Mouse (Mus musculus) neural tube, embryonic 12.5 days (tissue): ENCODE data around the gene Mtus2. TPM values are rescaled to one million over a fixed set of nuclear protein-coding genes. Genes with fewer than 3 reads are reported as not detected.
"Not testable (repeated sequence)": the region's sequence is repeated elsewhere in the genome, so short reads cannot be mapped to it uniquely, and the experiment has no call there.

ENCODE experiments used
- ATAC-seq: fragments of 200-750 bp; cut with Nextera tagmentation; 2 replicates; pipeline ENCODE4 v1.8.0; 2017; ENCODE audit warnings: low read depth, mild to moderate bottlenecking, moderate TSS enrichment, moderate library complexity; ENCODE audit not compliant: low FRiP score
- H3K27ac ChIP-seq: fragments of 300-500 bp; sonication (generic); 2 replicates; pipeline ENCODE4 v1.5.1; 2016
- H3K27me3 ChIP-seq: fragments of 300-500 bp; sonication (generic); replicated peaks from 2 replicates; pipeline ENCODE4 v1.6.1; 2016; ENCODE audit warnings: mild to moderate bottlenecking
- H3K36me3 ChIP-seq: fragments of 300-500 bp; sonication (generic); 2 replicates; pipeline ENCODE4 v1.6.1; 2016; ENCODE audit warnings: mild to moderate bottlenecking
- H3K4me1 ChIP-seq: fragments of 300-500 bp; sonication (generic); 2 replicates; pipeline ENCODE4 v1.6.1; 2016
- H3K4me2 ChIP-seq: fragments of 300-500 bp; sonication (generic); replicated peaks from 2 replicates; pipeline ENCODE4 v1.6.1; 2016; ENCODE audit warnings: mild to moderate bottlenecking
- H3K4me3 ChIP-seq: fragments of 300-500 bp; sonication (generic); 2 replicates; pipeline ENCODE4 v1.5.1; 2016
- H3K9ac ChIP-seq: fragments of 300-500 bp; sonication (generic); 2 replicates; pipeline ENCODE4 v1.6.1; 2016; ENCODE audit warnings: mild to moderate bottlenecking
- H3K9me3 ChIP-seq: fragments of 300-500 bp; sonication (generic); 2 replicates; pipeline ENCODE4 v1.6.1; 2016; ENCODE audit warnings: mild to moderate bottlenecking
- WGBS: fragments of 180-500 bp; shearing (Covaris S2); methylation state at CpG from one replicate; pipeline ENCODE4 v1.1.7; 2016; 5-methylcytosine and 5-hydroxymethylcytosine counted together
- polyA plus RNA-seq: library from polyadenylated mRNA; unstranded; fragments of >200 nt; fragmentation: Nextera tagmentation; extraction: Ambion mirVana; gene quantifications from 2 replicates; pipeline ENCODE4 v1.2.1, GENCODE M21; 2016

The Mtus2 gene
- polyA plus RNA-seq, 1 experiment from 2014 or later = 54.9 TPM

DNA sequence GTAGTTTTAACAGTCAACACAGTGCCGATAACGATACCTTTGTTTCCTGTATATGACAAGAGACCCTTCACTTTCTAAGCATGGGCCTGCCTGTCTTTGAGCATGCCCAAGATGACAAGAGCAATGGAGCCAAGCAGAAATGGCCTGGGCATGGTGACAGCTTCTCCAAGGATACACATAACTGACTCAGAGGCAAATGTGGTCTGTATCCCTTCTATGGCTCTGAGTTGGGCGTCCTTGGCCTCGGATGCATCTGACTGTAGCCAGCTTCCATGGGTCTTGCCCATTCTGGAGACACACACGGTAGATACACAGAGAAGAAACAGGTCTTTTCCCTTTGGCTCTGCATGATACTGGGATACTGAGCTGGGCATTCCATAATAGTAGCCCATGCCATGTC lies 357.8 kb downstream of the Mtus2 start:
- no peak for ATAC-seq
- H3K4me2 ChIP-seq = no peak overlapping the region

DNA sequence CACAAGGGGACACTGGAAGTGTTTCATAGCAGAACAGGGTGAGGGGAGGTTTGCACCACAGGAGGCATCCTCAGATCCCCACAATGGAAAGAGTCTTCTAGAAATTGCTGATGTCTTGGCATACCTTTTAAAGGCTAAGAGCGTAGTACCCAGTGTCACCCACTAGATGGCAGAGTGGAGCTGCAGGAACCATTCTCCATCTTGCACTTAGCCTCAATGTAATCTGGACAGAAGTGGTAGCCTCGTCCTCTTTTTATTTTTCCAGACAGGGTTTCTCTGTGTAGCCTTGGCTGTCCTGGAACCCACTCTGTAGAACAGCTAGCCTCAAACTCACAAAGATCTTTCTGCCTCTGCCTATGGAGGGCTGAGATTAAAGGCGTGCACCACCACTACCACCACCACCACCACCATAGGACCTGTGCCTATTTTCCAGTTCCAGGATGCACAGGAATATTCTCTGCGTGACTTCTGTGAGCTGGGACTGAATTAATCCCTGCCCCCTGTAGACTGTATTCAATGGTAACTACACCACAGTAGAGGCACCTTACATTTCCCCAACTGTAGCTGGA lies 368.3 kb downstream of the Mtus2 start:
- Histone ChIP-seq H3K4me1 (no peaks in the 10 kb centered on the region), H3K4me3 (no peak overlapping the region), H3K36me3 (no peaks in the 10 kb centered on the region), H3K27ac (no peak overlapping the region), H3K27me3 (no peaks in the 10 kb centered on the region), H3K4me2 (no peak overlapping the region), H3K9ac (no peak overlapping the region), H3K9me3 (no peaks in the 10 kb centered on the region)
- 0 out of 2 replicates have a peak, but pooled peaks have one; percentile 9 for ATAC-seq
- WGBS = 48% methylated on average over 4 of the region's 4 CpGs

More for the DNA sequence above, 357.8 kb downstream of the Mtus2 start:
- 92% methylated on average over 5 of the region's 5 CpGs for WGBS
- H3K4me3 ChIP-seq = no peak overlapping the region
- peaks cover 7% of the 10 kb centered on the region for H3K36me3 ChIP-seq
- H3K9me3 ChIP-seq = no peaks in the 10 kb centered on the region
- H3K4me1 ChIP-seq = no peaks in the 10 kb centered on the region
- no peak overlapping the region for H3K9ac ChIP-seq
- H3K27ac ChIP-seq = no peak overlapping the region
- no peaks in the 10 kb centered on the region for H3K27me3 ChIP-seq

DNA sequence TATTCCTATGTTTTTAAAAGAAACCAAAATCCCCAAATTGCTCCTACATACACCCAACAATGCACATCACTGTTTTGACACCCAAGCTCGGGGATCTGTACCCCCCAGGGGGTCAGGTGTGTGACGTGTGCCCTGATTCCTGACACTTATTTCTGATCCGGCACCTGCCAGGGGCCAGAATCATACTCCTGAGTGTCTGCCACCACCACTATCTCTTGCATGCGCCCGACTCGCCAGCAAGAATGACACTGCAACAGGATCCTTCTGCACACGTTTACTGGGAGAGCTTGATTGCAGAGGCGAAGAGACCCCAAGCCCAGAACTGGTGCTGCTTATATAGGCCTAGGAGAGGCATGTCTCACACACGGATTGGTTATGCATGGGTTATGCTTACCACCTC lies 369.2 kb downstream of the Mtus2 start:
- not testable (repeated sequence) for H3K4me2 ChIP-seq, H3K27ac ChIP-seq, H3K4me1 ChIP-seq, H3K9me3 ChIP-seq, H3K4me3 ChIP-seq, ATAC-seq, H3K9ac ChIP-seq, H3K27me3 ChIP-seq, H3K36me3 ChIP-seq
- WGBS = 93% methylated on average over 9 of the region's 9 CpGs

DNA sequence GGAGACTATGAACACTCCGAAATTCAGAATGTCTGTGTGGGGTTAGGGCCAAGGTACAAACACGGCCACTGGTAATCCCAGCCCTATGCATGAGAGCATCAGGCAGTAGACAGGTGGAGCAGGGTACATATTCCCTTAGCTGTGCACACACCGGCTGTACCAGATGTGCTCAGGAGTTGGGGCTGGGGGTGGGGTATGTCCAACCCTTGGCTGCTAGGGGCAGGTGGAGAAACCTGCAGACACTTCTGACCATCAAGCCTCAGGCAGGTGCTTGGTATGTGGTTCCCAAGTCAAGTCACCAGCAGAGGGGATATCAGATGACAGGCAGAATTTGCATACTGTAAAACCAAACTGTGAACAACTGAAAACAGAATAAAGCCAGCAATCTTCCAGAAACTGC lies 371.9 kb downstream of the Mtus2 start:
- H3K4me2 ChIP-seq = no peak overlapping the region
- 92% methylated on average over 3 of the region's 3 CpGs for WGBS
- H3K4me1 ChIP-seq = no peaks in the 10 kb centered on the region
- no peak overlapping the region for H3K4me3 ChIP-seq
- H3K27me3 ChIP-seq = no peaks in the 10 kb centered on the region
- H3K9me3 ChIP-seq = no peaks in the 10 kb centered on the region
- no peak overlapping the region for H3K9ac ChIP-seq
- ATAC-seq = no peak
- peaks cover 8% of the 10 kb centered on the region; the same call in 1 of the 2 replicates for H3K36me3 ChIP-seq
- no peak overlapping the region for H3K27ac ChIP-seq

DNA sequence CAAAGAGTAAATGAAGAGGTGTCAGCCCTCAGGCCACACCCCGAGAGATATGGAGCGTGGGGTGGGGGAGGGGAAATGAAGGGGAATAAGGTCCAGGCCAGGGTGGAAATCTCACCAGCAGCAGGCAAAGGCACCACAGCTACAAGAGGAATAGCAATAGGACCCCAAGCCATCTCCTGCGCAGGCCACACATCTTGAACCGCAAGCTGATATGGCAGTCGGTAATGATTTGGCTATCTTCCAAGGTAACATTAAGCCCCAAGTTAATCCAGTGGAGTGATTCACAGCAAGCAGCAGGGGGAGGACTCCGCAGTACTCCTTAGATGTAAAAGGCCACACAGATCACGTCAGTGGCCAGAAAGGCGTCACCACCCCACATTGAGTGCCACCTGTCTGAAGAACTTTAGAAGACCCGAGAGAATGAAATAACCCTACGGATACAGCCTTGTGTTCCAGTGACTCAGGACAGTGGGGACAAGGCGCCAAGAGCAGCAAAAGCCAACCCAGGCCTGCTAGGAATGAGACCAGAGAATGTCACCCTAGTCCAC lies 374.2 kb downstream of the Mtus2 start:
- H3K4me2 ChIP-seq = no peak overlapping the region
- no peaks in the 10 kb centered on the region for H3K4me1 ChIP-seq
- no peaks in the 10 kb centered on the region for H3K9me3 ChIP-seq
- no peak for ATAC-seq
- H3K9ac ChIP-seq = no peak overlapping the region
- WGBS = 89% methylated on average over 11 of the region's 11 CpGs
- H3K27ac ChIP-seq = no peak overlapping the region
- no peaks in the 10 kb centered on the region for H3K27me3 ChIP-seq
- peaks cover 8% of the 10 kb centered on the region; the same call in 1 of the 2 replicates for H3K36me3 ChIP-seq
- no peak overlapping the region for H3K4me3 ChIP-seq

DNA sequence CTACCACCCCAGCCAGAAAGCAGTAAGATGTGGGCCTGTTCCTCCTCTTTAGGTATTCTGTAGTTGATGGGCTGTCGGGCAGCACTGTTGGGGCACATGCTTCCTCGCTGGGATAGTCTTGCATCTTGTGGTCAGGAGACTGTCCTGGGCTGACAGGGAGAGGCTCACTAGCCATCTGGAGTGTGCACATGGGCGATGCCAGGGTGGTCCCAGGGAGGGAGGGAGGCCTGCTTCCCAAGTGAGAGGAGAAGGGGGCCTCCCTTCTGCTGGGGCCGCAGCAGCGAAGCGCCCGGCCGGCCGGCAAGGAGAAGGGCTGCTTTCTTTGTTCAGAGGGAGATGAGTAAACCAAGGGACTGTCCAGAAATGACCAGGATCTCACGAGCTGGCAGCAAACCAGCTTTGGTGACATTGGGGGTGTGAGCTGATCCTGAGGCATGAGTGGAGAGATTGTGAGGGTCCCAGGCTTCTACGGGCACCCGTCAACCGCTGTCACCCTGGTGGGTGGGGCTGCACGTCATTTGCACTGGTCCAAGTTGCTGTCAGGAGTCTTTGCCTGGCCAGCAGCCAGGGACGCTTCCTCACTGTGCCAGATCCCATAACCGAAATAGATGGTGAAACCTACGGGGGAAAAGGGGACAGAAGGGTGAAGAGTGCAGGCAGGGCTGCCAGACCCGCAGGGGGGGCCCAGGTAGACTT lies 375.0 kb downstream of the Mtus2 start:
- Histone ChIP-seq H3K9me3 (no peaks in the 10 kb centered on the region), H3K27me3 (no peaks in the 10 kb centered on the region), H3K4me3 (no peak overlapping the region), H3K4me1 (no peaks in the 10 kb centered on the region), H3K9ac (no peak overlapping the region), H3K4me2 (no peak overlapping the region), H3K27ac (no peak overlapping the region), H3K36me3 (peaks cover 8% of the 10 kb centered on the region; the same call in 1 of the 2 replicates)
- 90% methylated on average over 18 of the region's 18 CpGs for WGBS
- peak; percentile 37 for ATAC-seq

DNA sequence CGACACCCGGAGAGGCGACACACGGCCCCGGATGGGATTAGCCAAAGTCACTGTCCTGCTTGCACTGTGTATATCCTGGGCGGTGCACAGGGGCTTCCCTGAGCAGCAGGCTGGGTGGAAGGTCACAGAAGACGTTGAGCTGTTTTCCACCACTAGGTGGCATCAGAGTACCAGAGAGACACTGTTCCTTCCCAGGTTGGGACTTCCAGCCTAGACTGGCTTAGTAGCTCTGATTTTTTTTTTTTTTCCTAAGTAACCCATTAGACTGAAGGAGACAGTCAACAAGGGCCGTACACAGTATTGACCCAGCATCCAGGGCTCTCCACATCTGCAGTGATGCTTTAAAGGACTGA lies 375.5 kb downstream of the Mtus2 start:
- WGBS = 37% methylated on average over 8 of the region's 8 CpGs
- no peak overlapping the region for H3K4me2 ChIP-seq
- H3K4me1 ChIP-seq = no peaks in the 10 kb centered on the region
- H3K9ac ChIP-seq = no peak overlapping the region
- no peaks in the 10 kb centered on the region for H3K9me3 ChIP-seq
- H3K27ac ChIP-seq = no peak overlapping the region
- H3K36me3 ChIP-seq = peaks cover 8% of the 10 kb centered on the region; the same call in 1 of the 2 replicates
- ATAC-seq = peak; percentile 74
- no peak overlapping the region for H3K4me3 ChIP-seq
- H3K27me3 ChIP-seq = no peaks in the 10 kb centered on the region

DNA sequence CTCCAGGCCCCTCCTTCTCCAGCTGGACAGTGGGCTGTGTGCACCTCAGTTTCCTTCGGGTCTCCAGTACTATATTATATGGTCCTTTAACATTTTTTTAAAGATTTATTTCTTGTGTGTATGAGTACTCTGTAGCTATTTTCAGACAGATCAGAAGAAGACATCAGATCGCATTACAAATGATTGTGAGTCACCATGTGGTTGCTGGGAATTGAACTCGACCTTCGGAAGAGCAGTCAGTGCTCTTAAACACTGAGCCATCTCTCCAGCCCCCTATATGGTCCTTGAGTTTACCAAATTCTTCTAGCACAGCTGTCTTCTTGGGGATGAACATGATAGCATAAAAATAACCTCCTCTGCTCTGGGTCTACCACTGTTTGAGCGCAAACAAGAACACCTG lies 382.0 kb downstream of the Mtus2 start:
- Histone ChIP-seq H3K9me3 (no peaks in the 10 kb centered on the region), H3K4me3 (no peak overlapping the region), H3K4me2 (no peak overlapping the region), H3K9ac (no peak overlapping the region), H3K36me3 (no peaks in the 10 kb centered on the region), H3K4me1 (peaks cover 6% of the 10 kb centered on the region), H3K27ac (no peak overlapping the region), H3K27me3 (no peaks in the 10 kb centered on the region)
- 92% methylated on average over 5 of the region's 5 CpGs for WGBS
- ATAC-seq = no peak

DNA sequence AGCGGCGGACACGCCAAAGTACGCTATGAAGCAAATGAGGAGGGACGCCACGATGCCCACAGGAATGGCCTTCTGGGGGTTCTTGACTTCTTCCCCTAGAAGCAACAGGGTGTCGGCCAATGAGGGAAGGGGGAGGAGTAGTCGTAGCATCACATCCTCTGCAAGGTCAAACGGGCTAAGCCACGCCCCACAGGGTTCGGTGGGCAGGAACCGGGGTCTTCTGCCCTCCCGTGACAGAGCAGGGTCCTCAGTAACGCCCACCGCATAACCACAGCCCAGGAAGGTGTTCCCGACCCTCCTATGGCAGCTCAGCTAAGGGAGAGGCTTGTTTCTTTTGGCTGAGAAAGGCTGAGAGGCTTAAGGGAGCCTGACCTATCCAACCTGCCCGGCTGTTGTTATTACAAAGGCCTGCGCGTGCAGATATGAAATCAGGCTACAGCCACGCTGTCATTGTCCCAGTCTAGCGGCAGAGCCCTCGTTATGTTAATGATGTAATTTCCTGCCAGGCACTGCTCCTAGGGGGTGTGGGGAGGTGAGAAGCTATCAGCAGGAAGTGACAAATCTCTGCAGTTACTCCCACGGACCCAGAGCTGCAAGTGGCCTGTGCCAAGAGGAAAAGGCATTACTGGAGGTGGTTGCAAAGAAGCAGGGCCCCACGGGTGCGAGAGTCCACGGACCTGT lies 385.1 kb downstream of the Mtus2 start:
- H3K27ac ChIP-seq = no peak overlapping the region

DNA sequence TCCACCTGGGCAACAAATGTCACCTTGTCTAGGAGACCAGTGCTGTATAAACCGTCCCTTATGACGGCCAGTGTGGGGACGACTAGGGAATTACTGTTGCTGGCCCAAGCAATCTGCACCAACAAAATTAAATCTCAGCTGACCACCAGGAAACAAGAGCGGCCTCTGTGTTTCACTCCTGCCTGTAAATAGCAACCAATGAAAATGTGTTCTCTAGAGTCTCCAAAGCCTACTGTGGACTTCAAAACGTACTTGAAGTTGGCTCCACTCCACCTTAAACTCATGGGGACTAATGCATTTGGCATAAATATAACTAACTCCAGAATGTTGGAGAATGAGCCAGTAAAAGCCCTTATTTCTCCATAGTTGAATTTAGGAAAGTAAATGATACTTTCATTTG lies 387.3 kb downstream of the Mtus2 start:
- no peak overlapping the region for H3K9ac ChIP-seq
- H3K27me3 ChIP-seq = no peaks in the 10 kb centered on the region
- H3K36me3 ChIP-seq = no peaks in the 10 kb centered on the region
- H3K9me3 ChIP-seq = no peaks in the 10 kb centered on the region
- H3K4me3 ChIP-seq = no peak overlapping the region
- no peak for ATAC-seq
- H3K27ac ChIP-seq = no peak overlapping the region
- no peak overlapping the region for H3K4me2 ChIP-seq
- H3K4me1 ChIP-seq = peaks cover 6% of the 10 kb centered on the region
- WGBS = 91% methylated on average over 5 of the region's 5 CpGs

More for the DNA sequence above, 385.1 kb downstream of the Mtus2 start:
- H3K9ac ChIP-seq = no peak overlapping the region
- H3K4me3 ChIP-seq = no peak overlapping the region
- 0 out of 2 replicates have a peak, but pooled peaks have one; percentile 37 for ATAC-seq
- H3K4me1 ChIP-seq = peaks cover 6% of the 10 kb centered on the region
- no peaks in the 10 kb centered on the region for H3K9me3 ChIP-seq
- H3K27me3 ChIP-seq = no peaks in the 10 kb centered on the region
- peak overlapping the region; percentile 42 for H3K4me2 ChIP-seq
- no peaks in the 10 kb centered on the region for H3K36me3 ChIP-seq
- 37% methylated on average over 26 of the region's 26 CpGs for WGBS

DNA sequence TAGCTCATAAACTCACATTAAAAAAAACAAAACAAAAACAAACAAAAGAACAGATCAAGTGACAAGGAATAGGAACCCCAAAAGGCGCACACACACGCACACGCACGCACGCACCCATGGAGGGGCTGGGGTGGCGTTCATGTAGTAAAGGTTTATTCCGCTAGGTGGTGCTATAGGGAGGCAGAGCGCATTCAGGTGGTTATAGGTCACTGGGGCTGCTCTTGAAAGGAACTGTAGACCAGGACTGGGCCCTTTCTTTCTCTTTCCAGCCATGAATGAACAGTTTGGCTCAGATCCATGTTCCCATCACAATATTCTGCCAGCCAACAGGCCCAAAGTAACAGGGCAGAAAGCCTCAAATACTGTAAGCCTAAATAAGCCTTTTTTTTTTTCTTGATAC lies 389.4 kb downstream of the Mtus2 start:
- Histone ChIP-seq H3K4me3 (no peak overlapping the region), H3K36me3 (no peaks in the 10 kb centered on the region), H3K27me3 (no peaks in the 10 kb centered on the region), H3K9me3 (no peaks in the 10 kb centered on the region), H3K4me2 (no peak overlapping the region), H3K9ac (no peak overlapping the region), H3K27ac (no peak overlapping the region), H3K4me1 (peaks cover 6% of the 10 kb centered on the region)
- WGBS = 84% methylated on average over 8 of the region's 8 CpGs
- no peak for ATAC-seq

DNA sequence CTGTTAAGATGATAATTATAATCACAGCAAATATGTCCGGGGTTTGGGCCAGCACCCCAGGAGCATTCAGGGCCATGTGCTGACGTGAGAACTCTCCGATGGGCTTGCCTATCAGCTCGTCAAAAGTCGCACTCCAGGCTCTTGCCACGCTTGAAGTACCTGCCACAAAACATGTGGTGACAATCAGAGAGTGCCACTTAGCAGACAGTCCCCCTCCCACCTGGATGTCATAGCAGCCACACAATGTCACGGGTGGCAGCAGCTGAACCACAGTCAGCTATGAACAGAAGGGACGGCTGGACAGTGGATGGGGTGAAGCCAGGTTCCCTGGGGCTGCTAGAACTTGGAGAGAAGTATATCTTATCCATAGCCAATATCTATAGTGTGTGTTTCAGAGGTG lies 391.0 kb downstream of the Mtus2 start:
- Histone ChIP-seq H3K27ac (no peak overlapping the region), H3K9me3 (no peaks in the 10 kb centered on the region), H3K9ac (no peak overlapping the region), H3K4me2 (no peak overlapping the region), H3K36me3 (no peaks in the 10 kb centered on the region), H3K4me1 (no peaks in the 10 kb centered on the region), H3K4me3 (no peak overlapping the region), H3K27me3 (no peaks in the 10 kb centered on the region)
- ATAC-seq = no peak
- WGBS = 75% methylated on average over 8 of the region's 8 CpGs
